Mouse (Mus musculus) bone marrow, adult 2 months (tissue): ENCODE measurements around the gene Cat.

Experiments used
- CTCF ChIP-seq: fragments of 200-500 bp; IDR thresholded peaks from 2 replicates; pipeline ENCODE4 v1.5.1; 2011; ENCODE audit warnings: low read length, control low read depth; ENCODE audit not compliant: control insufficient read depth, insufficient read depth
- POLR2A ChIP-seq: fragments of 200-500 bp; IDR thresholded peaks from 2 replicates; pipeline ENCODE4 v1.6.1; 2011; ENCODE audit warnings: low read depth, mild to moderate bottlenecking, control low read depth, low read length, borderline replicate concordance; ENCODE audit not compliant: control insufficient read depth

DNA sequence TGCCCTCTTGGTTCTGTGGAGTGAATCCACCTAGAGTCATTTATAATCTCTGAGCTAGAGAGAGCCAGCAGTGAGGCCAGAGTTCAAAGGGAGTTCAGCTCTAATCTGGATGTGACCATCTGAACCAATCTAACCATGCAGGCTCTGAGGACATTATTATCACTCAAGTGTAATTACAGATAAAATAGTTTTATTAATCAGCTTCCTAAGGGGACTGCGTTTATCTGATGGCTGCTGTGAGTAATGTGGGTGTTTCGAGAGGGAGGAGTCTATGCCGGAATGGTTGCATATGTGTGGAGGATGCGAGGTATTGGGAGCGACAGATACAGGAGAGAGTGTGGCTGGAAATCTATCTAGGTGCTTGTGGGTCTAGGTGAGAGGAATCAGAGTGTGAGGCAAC is 71.6 kb downstream of the Cat start:
- TF ChIP-seq CTCF = no peak
- no peak for TF ChIP-seq POLR2A
